Mouse (Mus musculus): ENCODE results near the gene Ttc7b.

- TF ChIP-seq POLR2A (IDR thresholded peaks at IDR 0.05; ENCODE audit: extremely low read depth, insufficient read depth, low read length) (no peak), CTCF (IDR thresholded peaks at IDR 0.05; ENCODE audit: low read depth, low read length) (no peak)
Measured at GRCm38 (mm10) chr12:100330234-100330633, 190.4 kb downstream of the Ttc7b start.
